Mouse (Mus musculus) intestine, embryonic 16.5 days (tissue): Measurements from ENCODE around the gene Sp2. TPM values are rescaled to one million over a fixed set of nuclear protein-coding genes. Genes with fewer than 3 reads are reported as not detected.

Experiments used
- ATAC-seq: fragments of 200-750 bp; cut with Nextera tagmentation; 2 replicates; pipeline ENCODE4 v1.8.0; 2017; ENCODE audit warnings: moderate TSS enrichment, moderate library complexity
- H3K27ac ChIP-seq: fragments of 300-500 bp; sonication (generic); 2 replicates; pipeline ENCODE4 v1.5.1; 2014; ENCODE audit warnings: mild to moderate bottlenecking, low read length
- H3K27me3 ChIP-seq: fragments of 300-500 bp; sonication (generic); replicated peaks from 2 replicates; pipeline ENCODE4 v1.6.1; 2014; ENCODE audit warnings: low read length, control low read depth, mixed read lengths; ENCODE audit not compliant: control insufficient read depth, insufficient read depth
- H3K36me3 ChIP-seq: fragments of 300-500 bp; sonication (generic); 2 replicates; pipeline ENCODE4 v1.6.1; 2014; ENCODE audit warnings: low read length, control low read depth; ENCODE audit not compliant: control insufficient read depth, insufficient read depth
- H3K4me1 ChIP-seq: fragments of 300-500 bp; sonication (generic); 2 replicates; pipeline ENCODE4 v1.6.1; 2014; ENCODE audit warnings: low read length, control low read depth, mixed read lengths; ENCODE audit not compliant: control insufficient read depth, insufficient read depth
- H3K4me2 ChIP-seq: fragments of 300-500 bp; sonication (generic); 2 replicates; pipeline ENCODE4 v1.6.1; 2014; ENCODE audit warnings: low read depth, low read length, control low read depth
- H3K4me3 ChIP-seq: fragments of 300-500 bp; sonication (generic); 2 replicates; pipeline ENCODE4 v1.5.1; 2014; ENCODE audit warnings: mild to moderate bottlenecking, low read length
- H3K9ac ChIP-seq: fragments of 300-500 bp; sonication (generic); 2 replicates; pipeline ENCODE4 v1.6.1; 2014; ENCODE audit warnings: low read depth, low read length
- H3K9me3 ChIP-seq: fragments of 300-500 bp; sonication (generic); 2 replicates; pipeline ENCODE4 v1.6.1; 2016; ENCODE audit warnings: low read length, control low read depth; ENCODE audit not compliant: control insufficient read depth
- WGBS: fragments of 180-500 bp; shearing (Covaris S2); extraction: QIAGEN DNeasy Blood & Tissue Kit; methylation state at CpG from one replicate; pipeline ENCODE4 v1.1.7; 2014; 5-methylcytosine and 5-hydroxymethylcytosine counted together
- polyA plus RNA-seq: library from polyadenylated mRNA; unstranded; fragments of >200 nt; fragmentation: Nextera tagmentation; extraction: Ambion mirVana; gene quantifications from 2 replicates; pipeline ENCODE4 v1.2.1, GENCODE M21; 2015

Sp2 gene
- polyA plus RNA-seq, 1 experiment from 2014 or later: 13.2 TPM

DNA sequence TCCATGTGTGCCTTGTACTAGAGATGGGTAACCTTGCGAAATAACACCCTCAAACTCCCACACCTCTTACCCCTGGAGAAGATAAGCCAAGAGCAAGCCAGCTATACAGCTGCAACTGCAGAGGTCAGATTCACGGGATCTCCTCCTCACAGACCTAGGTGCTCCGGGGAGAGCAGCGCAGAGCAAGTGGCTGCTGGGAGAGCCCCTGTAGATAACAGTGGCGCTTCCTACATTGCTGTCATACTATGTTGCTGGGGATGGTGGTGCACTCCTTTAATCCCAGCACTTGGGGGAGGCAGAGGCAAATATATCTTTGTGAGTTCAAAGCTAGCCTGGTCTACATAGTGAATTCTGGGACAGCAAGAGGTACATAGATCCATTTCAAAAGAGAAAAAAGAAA, 56.2 kb downstream of the Sp2 start:
- no peak for ATAC-seq
- peaks cover 15% of the 10 kb centered on the region for H3K4me1 ChIP-seq
- no peak overlapping the region for H3K4me3 ChIP-seq
- no peaks in the 10 kb centered on the region for H3K36me3 ChIP-seq
- no peak overlapping the region for H3K4me2 ChIP-seq
- H3K9ac ChIP-seq: 0 out of 2 replicates have a peak overlapping the region, but pooled peaks have one; percentile 19
- H3K27me3 ChIP-seq: no peaks in the 10 kb centered on the region
- H3K9me3 ChIP-seq: no peaks in the 10 kb centered on the region
- WGBS: 71% methylated on average over 5 of the region's 5 CpGs
- H3K27ac ChIP-seq: peak overlapping the region; percentile 91; the same call in 1 of the 2 replicates

DNA sequence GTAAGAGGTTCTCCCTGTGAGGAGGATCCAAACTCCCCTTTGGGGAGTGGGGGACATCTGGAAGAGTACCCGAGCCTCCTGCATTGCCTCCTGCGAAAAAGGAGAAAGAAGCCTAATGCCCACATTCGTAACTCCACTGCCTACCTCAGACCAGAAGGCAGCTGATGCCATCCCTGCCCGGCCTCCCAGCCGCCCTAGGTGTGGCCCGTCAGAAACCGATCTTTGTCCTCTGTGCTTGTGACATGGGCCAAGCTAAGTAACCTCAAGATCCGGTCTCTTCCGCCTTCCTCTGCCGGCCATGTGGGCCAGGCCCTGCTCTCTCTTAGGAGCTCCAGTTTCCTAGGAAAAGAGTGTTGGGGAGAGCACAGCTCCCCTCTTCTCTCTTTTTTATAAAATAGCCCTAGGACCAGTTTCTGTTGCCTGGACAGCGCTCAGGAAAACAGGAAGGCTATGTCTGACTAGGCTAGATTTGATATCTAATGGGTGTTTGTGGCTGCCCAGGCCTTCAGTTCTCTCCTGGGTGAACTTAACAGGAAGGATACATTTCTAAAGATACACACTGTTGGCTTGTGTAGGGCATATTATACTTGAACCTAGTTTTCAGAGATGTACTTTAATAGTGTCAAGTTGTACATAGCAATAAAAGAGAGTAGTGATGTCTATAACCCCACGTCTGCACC, 57.1 kb downstream of the Sp2 start:
- peak overlapping the region; percentile 91 for H3K27ac ChIP-seq
- ATAC-seq: peak; percentile 62
- H3K9ac ChIP-seq: peak overlapping the region; percentile 53
- H3K27me3 ChIP-seq: no peaks in the 10 kb centered on the region
- no peak overlapping the region for H3K4me3 ChIP-seq
- H3K9me3 ChIP-seq: no peaks in the 10 kb centered on the region
- no peaks in the 10 kb centered on the region for H3K36me3 ChIP-seq
- H3K4me1 ChIP-seq: peaks cover 15% of the 10 kb centered on the region
- 68% methylated on average over 12 of the region's 12 CpGs for WGBS
- peak overlapping the region; percentile 25; the same call in 1 of the 2 replicates for H3K4me2 ChIP-seq

DNA sequence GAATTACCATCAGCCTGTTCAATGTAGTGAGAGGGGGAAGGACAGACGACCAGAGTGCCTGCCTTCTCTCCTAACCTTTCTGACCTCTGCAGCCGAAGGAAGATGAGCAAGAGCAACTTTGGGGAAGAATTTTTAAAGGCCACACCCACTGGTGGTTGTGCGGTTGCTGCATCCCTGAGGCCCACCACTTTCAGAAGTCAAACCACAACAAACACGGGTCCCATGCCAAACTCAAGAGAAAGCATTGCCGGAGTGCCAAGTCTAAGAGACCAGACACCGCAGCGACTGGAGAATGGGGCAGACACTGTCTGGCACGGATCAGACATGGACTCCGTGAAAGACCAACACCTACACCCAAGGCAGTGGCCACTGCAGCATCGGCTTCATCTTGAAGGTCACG, 57.9 kb downstream of the Sp2 start:
- no peak overlapping the region for H3K9ac ChIP-seq
- H3K36me3 ChIP-seq: no peaks in the 10 kb centered on the region
- H3K4me3 ChIP-seq: no peak overlapping the region
- WGBS: 81% methylated on average over 11 of the region's 11 CpGs
- no peak overlapping the region; the same call in 1 of the 2 replicates for H3K4me2 ChIP-seq
- H3K9me3 ChIP-seq: no peaks in the 10 kb centered on the region
- no peak for ATAC-seq
- H3K27ac ChIP-seq: no peak overlapping the region; the same call in 1 of the 2 replicates
- H3K4me1 ChIP-seq: peaks cover 15% of the 10 kb centered on the region
- no peaks in the 10 kb centered on the region for H3K27me3 ChIP-seq

DNA sequence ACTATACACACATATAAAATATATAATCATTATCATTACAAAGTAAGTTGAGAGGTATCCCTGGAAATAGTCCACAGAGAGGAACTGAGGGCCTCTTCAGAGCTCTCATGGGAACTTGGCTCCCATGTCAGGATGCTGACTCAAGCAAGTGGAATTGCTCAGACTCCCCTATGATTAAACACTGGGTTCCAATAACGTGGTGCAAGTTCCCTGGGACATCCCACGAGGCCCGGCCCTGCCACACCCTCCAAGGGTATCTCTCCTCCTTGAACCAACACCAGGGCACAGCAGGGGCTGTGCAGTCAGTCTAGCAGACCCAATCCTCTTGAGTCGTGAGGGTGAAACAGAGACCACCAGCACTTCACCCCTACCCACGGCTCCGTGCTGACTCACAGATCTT, 63.8 kb downstream of the Sp2 start:
- no peaks in the 10 kb centered on the region for H3K27me3 ChIP-seq
- H3K27ac ChIP-seq: no peak overlapping the region; the same call in 1 of the 2 replicates
- no peak overlapping the region for H3K4me3 ChIP-seq
- no peak overlapping the region for H3K4me2 ChIP-seq
- H3K9ac ChIP-seq: no peak overlapping the region
- peaks cover 12% of the 10 kb centered on the region for H3K4me1 ChIP-seq
- WGBS: 39% methylated on average over 6 of the region's 6 CpGs
- H3K9me3 ChIP-seq: no peaks in the 10 kb centered on the region
- no peaks in the 10 kb centered on the region for H3K36me3 ChIP-seq
- ATAC-seq: no peak

DNA sequence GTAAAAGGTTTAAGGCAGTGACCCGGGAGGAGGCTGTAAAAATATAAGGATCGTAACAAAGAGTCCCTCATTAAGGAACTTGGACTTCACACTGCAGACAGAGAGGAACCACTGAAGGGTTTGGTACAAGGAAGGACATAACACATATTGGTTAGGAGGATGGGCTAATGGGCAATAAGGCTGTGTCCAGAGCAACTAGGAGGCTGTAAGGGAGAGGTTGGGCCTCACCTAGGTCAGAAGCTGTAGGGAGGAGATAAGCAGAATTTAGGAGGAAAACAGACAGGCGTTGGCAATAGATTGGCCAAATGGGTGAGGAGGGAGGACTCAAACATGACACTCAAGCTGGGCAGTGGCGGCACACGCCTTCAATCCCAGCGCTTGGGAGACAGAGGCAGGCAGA, 65.3 kb downstream of the Sp2 start:
- no peak overlapping the region for H3K4me2 ChIP-seq
- 75% methylated on average over 6 of the region's 6 CpGs for WGBS

DNA sequence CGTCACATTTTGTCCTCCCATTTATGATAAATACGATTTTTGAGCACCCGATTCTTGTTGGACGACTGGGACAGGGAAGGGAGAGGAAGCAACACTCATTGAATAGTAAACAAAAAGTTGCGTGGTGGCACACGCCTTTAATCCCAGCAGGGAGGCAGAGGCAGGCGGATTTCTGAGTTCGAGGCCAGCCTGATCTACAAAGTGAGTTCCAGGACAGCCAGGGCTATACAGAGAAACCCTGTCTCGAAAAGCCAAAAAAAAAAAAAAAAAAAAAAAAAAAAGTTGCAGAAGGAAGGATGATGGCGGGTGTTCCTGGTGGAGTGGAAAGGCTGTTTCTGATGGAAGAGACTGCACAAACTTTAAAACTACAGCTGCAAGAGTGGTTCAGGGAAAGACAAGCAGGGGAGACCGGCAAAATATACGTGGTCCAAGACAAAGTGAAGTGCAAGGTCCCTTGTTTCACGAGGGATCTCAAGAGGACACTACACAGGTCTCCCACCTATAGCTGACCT, 65.8 kb downstream of the Sp2 start:
- peak overlapping the region; percentile 73 for H3K27ac ChIP-seq
- WGBS: 30% methylated on average over 13 of the region's 13 CpGs
- ATAC-seq: peak; percentile 24
- H3K4me2 ChIP-seq: peak overlapping the region; percentile 50
- peaks cover 3% of the 10 kb centered on the region; the same call in 1 of the 2 replicates for H3K36me3 ChIP-seq
- peaks cover 12% of the 10 kb centered on the region for H3K4me1 ChIP-seq
- H3K27me3 ChIP-seq: no peaks in the 10 kb centered on the region
- H3K4me3 ChIP-seq: peak overlapping the region; percentile 37
- H3K9ac ChIP-seq: peak overlapping the region; percentile 36; the same call in 1 of the 2 replicates
- H3K9me3 ChIP-seq: no peaks in the 10 kb centered on the region

More for the DNA sequence above, 65.3 kb downstream of the Sp2 start:
- Histone ChIP-seq H3K9me3 (no peaks in the 10 kb centered on the region), H3K4me3 (no peak overlapping the region), H3K27me3 (no peaks in the 10 kb centered on the region), H3K9ac (no peak overlapping the region), H3K27ac (peak overlapping the region; percentile 73), H3K4me1 (peaks cover 12% of the 10 kb centered on the region), H3K36me3 (peaks cover 3% of the 10 kb centered on the region; the same call in 1 of the 2 replicates)
- peak; percentile 49 for ATAC-seq

DNA sequence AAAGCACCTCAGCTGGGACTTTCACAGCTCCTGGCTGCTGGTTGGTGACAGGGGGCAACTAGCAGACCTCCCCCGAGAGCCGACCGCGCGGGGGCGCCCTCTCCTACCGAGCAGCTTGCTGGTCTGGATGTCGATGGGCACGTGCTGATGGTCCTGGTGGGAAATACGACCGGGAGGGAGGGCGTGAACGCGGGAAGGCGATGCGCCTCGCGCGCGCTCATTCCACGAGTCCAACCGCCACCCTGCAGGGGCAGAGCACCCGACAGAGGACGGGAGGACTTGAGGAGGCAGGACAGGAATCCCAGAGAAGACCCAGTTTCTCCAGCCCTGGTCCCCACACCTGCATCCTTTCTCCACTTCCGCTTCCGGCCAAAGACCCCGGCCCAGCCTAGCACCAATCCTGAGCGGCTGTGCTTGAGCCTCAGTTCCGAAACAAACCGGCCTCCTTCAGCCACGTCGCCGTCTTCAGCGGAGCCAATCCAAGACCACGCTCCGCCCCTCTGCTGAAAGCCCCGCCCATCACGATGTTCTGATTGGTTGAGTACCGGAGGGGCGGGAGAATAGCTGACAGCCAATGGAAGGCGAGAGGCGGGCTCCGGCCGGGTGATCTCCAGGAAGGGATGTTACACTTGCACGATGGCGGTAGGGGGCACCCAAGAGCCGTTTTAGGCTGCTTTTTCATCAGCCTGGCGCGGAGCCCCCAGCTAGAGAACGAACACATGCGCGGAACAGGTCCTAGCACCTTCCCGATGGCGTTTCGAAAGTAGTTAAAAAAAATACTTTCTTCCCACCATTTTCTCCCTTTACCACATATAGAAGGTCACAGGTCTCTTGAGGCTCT, 66.5 kb downstream of the Sp2 start, which contains the start of gene Cdk5rap3:
Gene Cdk5rap3, minus strand, starts transcription at position 453 of the 841 bp plus-strand sequence.
- peak within 1 kb of the TSS; percentile 87 for H3K9ac ChIP-seq
- H3K9me3 ChIP-seq: no peaks in the 10 kb centered on the region
- H3K27me3 ChIP-seq: no peaks in the 10 kb centered on the region
- peak within 1 kb of the TSS; percentile 77 for H3K4me3 ChIP-seq
- peak within 1 kb of the TSS; percentile 84 for H3K27ac ChIP-seq
- H3K4me2 ChIP-seq: peak within 1 kb of the TSS; percentile 77
- peaks cover 3% of the 10 kb centered on the region; the same call in 1 of the 2 replicates for H3K36me3 ChIP-seq
- peak; percentile 93 for ATAC-seq
- peaks cover 12% of the 10 kb centered on the region for H3K4me1 ChIP-seq
- WGBS: under 1% methylated on average over 55 of the region's 55 CpGs

DNA sequence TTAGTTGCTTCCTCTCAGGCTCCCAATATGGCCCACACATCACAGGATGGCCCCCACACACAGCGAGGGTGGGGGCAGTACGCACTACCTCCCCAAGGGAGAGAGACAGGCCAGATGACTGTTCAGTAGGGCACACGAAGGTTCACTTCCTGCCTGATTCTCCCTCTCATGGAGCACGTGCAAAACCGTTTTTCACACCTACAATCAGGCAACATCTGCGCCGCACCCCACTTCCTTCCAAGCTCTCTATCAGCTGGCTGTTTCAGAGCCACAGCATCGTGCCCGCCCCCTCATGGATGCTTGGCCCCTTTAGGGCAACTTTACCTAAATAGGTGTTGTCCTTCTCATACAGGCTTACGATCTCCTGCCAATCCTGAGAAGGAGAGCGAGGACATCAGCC, 70.1 kb downstream of the Sp2 start:
- WGBS: 84% methylated on average over 11 of the region's 11 CpGs
- H3K27me3 ChIP-seq: no peaks in the 10 kb centered on the region
- H3K9me3 ChIP-seq: no peaks in the 10 kb centered on the region
- peaks cover 10% of the 10 kb centered on the region; the same call in 1 of the 2 replicates for H3K36me3 ChIP-seq
- peaks cover 7% of the 10 kb centered on the region for H3K4me1 ChIP-seq
- H3K4me2 ChIP-seq: no peak overlapping the region
- no peak overlapping the region for H3K9ac ChIP-seq
- H3K27ac ChIP-seq: no peak overlapping the region
- no peak for ATAC-seq
- H3K4me3 ChIP-seq: no peak overlapping the region

DNA sequence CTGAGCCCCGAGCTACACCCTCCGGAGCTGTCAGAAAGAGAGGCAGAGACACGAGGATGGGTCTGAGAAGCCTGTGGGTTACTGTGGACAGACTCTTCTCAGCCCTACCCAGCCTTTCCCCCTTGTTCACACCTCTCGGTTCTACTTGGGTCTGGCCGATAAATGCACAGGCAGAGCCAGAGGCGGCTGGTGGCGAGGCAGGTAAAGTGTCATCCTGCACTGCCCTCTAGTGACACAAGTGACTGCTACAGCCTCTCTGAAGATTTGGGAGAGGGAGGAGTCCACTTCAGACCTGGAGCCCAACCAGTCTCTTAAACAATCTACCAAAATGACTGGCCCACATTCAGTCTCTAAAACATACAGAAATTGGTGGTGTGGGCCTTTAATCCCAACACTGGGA, 72.8 kb downstream of the Sp2 start:
- ATAC-seq: peak; percentile 65
- Histone ChIP-seq H3K4me1 (no peaks in the 10 kb centered on the region), H3K4me2 (no peak overlapping the region), H3K27ac (no peak overlapping the region), H3K4me3 (no peak overlapping the region), H3K27me3 (no peaks in the 10 kb centered on the region), H3K36me3 (peaks cover 10% of the 10 kb centered on the region; the same call in 1 of the 2 replicates), H3K9me3 (no peaks in the 10 kb centered on the region), H3K9ac (no peak overlapping the region)
- WGBS: 27% methylated on average over 7 of the region's 7 CpGs
